23 mouse cellular contexts compared by ENCODE assay signal in genomic region chr5:75959809-75960208, GRCm38 (mm10). TPM values are rescaled to one million over a fixed set of nuclear protein-coding genes. Genes with fewer than 3 reads are reported as not detected.
A peak's percentile ranks its signal among the peaks of the same experiment; 100 is the strongest.
DNase-seq lines count a peak whose midpoint lies in the region; ATAC-seq and TF ChIP-seq lines count a peak whose summit lies in the region.
"Had no signal": no experiment of that assay in that cellular context is flagged by ENCODE, and none has a peak within 500 bp of the region (broad histone marks: within the 10 kb centered on the region; RNA-seq: fewer than 3 reads in every experiment).

No protein-coding gene starts in this region.

- 44% methylated on average over 3 of the region's 3 CpGs for WGBS in liver, embryonic 11.5 days
- WGBS in liver, embryonic 14.5 days (ENCODE audit: insufficient replicate concordance) = 16% methylated on average over 3 of the region's 3 CpGs

- no peaks in the 10 kb centered on the region for H3K36me3 ChIP-seq in liver, embryonic 11.5 days (ENCODE audit: control insufficient read depth, insufficient read depth, low read length)
- no peaks in the 10 kb centered on the region for H3K36me3 ChIP-seq in liver, embryonic 14.5 days (replicated peaks; ENCODE audit: control insufficient read depth, insufficient read depth, low read depth)
- H3K36me3 ChIP-seq: embryonic facial prominence, embryonic 10.5 days; embryonic facial prominence, embryonic 13.5 days; forebrain, embryonic 12.5 days; forebrain, embryonic 15.5 days; hindbrain, embryonic 12.5 days; hindbrain, embryonic 15.5 days had no signal

- H3K27me3 ChIP-seq in liver, embryonic 11.5 days (replicated peaks; ENCODE audit: control insufficient read depth, insufficient read depth, low read length) = no peaks in the 10 kb centered on the region
- H3K27me3 ChIP-seq in liver, embryonic 14.5 days (ENCODE audit: control insufficient read depth, insufficient read depth, low read length) = no peaks in the 10 kb centered on the region; the same call in 1 of the 2 replicates
- H3K27me3 ChIP-seq: embryonic facial prominence, embryonic 13.5 days; forebrain, embryonic 12.5 days; forebrain, embryonic 15.5 days; hindbrain, embryonic 12.5 days; hindbrain, embryonic 15.5 days had no signal

- H3K27ac ChIP-seq in liver, embryonic 11.5 days (ENCODE audit: low read depth, low read length) = no peak overlapping the region
- H3K27ac ChIP-seq in liver, embryonic 14.5 days = no peak overlapping the region
- H3K27ac ChIP-seq: embryonic facial prominence, embryonic 10.5 days; embryonic facial prominence, embryonic 13.5 days; forebrain, embryonic 12.5 days; forebrain, embryonic 15.5 days; hindbrain, embryonic 12.5 days; hindbrain, embryonic 15.5 days had no signal

- H3K9ac ChIP-seq in liver, embryonic 11.5 days (ENCODE audit: low read depth, low read length) = no peak overlapping the region
- no peak overlapping the region for H3K9ac ChIP-seq in liver, embryonic 14.5 days (replicated peaks)
- H3K9ac ChIP-seq: embryonic facial prominence, embryonic 13.5 days; forebrain, embryonic 12.5 days; forebrain, embryonic 15.5 days; hindbrain, embryonic 12.5 days; hindbrain, embryonic 15.5 days had no signal

- H3K4me1 ChIP-seq in liver, embryonic 11.5 days (replicated peaks; ENCODE audit: control insufficient read depth, insufficient read depth, low read length) = peaks cover 13% of the 10 kb centered on the region
- peaks cover 9 to 33% of the 10 kb centered on the region in 2 experiments for H3K4me1 ChIP-seq in liver, embryonic 14.5 days (replicated peaks; ENCODE audit: control insufficient read depth in 2 of 2, insufficient read depth in 2 of 2, low read length in 1 of 2)
- H3K4me1 ChIP-seq: embryonic facial prominence, embryonic 13.5 days; forebrain, embryonic 12.5 days; forebrain, embryonic 15.5 days; hindbrain, embryonic 12.5 days; hindbrain, embryonic 15.5 days had no signal

- H3K4me3 ChIP-seq in liver, embryonic 11.5 days (ENCODE audit: low read depth, low read length) = no peak overlapping the region
- no peak overlapping the region for H3K4me3 ChIP-seq in liver, embryonic 14.5 days (ENCODE audit: insufficient read depth in 1 of 2, low read depth in 2 of 2, low read length in 2 of 2)
- H3K4me3 ChIP-seq: embryonic facial prominence, embryonic 10.5 days; embryonic facial prominence, embryonic 13.5 days; erythroblast, embryonic 14.5 days; forebrain, embryonic 12.5 days; forebrain, embryonic 15.5 days; hindbrain, embryonic 12.5 days; hindbrain, embryonic 15.5 days had no signal

- no peak overlapping the region for H3K4me2 ChIP-seq in liver, embryonic 11.5 days
- no peak overlapping the region for H3K4me2 ChIP-seq in liver, embryonic 14.5 days (ENCODE audit: low read depth)
- H3K4me2 ChIP-seq: embryonic facial prominence, embryonic 13.5 days; forebrain, embryonic 12.5 days; forebrain, embryonic 15.5 days; heart, embryonic 11.5 days; hindbrain, embryonic 12.5 days; hindbrain, embryonic 15.5 days had no signal

- no peaks in the 10 kb centered on the region for H3K9me3 ChIP-seq in liver, embryonic 11.5 days (ENCODE audit: control insufficient read depth, low read length)
- no peaks in the 10 kb centered on the region for H3K9me3 ChIP-seq in liver, embryonic 14.5 days (ENCODE audit: control insufficient read depth, low read length)
- H3K9me3 ChIP-seq: embryonic facial prominence, embryonic 10.5 days; embryonic facial prominence, embryonic 13.5 days; forebrain, embryonic 12.5 days; forebrain, embryonic 15.5 days; hindbrain, embryonic 12.5 days; hindbrain, embryonic 15.5 days had no signal

- intact Hi-C loops in left cerebral cortex, postnatal 36 days (cut with DNase I) = no loop called here

- no peak for TF ChIP-seq EP300 in liver, embryonic 14.5 days (IDR thresholded peaks at IDR 0.05; ENCODE audit: low read depth)

- peak; percentile 40 for DNase-seq in liver
- DNase-seq in liver, embryonic 11.5 days (ENCODE audit: low spot score) = no peak
- peak; percentile 8 for DNase-seq in c-Kit-positive CD71-positive TER-119-positive erythroid progenitor cells, embryonic 14.5 days (ENCODE audit: low spot score)
- no peak for DNase-seq in liver, embryonic 14.5 days (ENCODE audit: low read depth in 3 of 3, low spot score in 3 of 3)
- DNase-seq in left cerebral cortex, postnatal 36 days (ENCODE audit: low spot score in 2 of 2) = no peak
- no peak for DNase-seq in adrenal gland, postnatal 4 days (ENCODE audit: low spot score in 2 of 2)
- DNase-seq in natural killer cell, adult 2 months (ENCODE audit: low spot score in 2 of 2) = no peak
- DNase-seq: adrenal gland, adult 2 months; adrenal gland, postnatal 14 days; cerebellum, adult 18-20 months; cerebellum, adult 9-10 months; cerebellum, postnatal 14 days; embryo, embryonic 11 days; gastrocnemius, postnatal 10 days; gastrocnemius, postnatal 36 days had no signal

- no peak for TF ChIP-seq CTCF in liver, embryonic 14.5 days (IDR thresholded peaks at IDR 0.05; ENCODE audit: low read depth)

- no peak for ATAC-seq in liver, embryonic 11.5 days (replicated peaks; ENCODE audit: low FRiP score)
- peak; percentile 18; the same call in 1 of the 2 replicates for ATAC-seq in liver, embryonic 14.5 days (ENCODE audit: insufficient read depth)
- ATAC-seq: forebrain, embryonic 15.5 days had no signal

RNA-seq across cellular contexts. Expression of gene Kdr, which starts 18.4 kb away (rescaled TPM):
- 28.0 and 31.2 TPM in 2 replicates for polyA plus RNA-seq in liver, embryonic 11.5 days (2014; fragmentation: Nextera tagmentation; extraction: Ambion mirVana)
- 3.1 and 3.8 TPM in 2 replicates for polyA plus RNA-seq in liver, embryonic 14.5 days (2012; rRNA removed)
- 5.2 and 5.7 TPM in 2 replicates for polyA plus RNA-seq in liver, embryonic 14.5 days (2014; fragmentation: Nextera tagmentation; extraction: Ambion mirVana)
- 1 to 10 TPM; 7.3 to 7.5 TPM for total RNA-seq in left cerebral cortex, postnatal 36 days (2021)
- 10 to 100 TPM; 77.4 to 79.2 TPM for total RNA-seq in adrenal gland, postnatal 4 days (2021)

Comparison
In these comparisons a context has a peak if more than half of its experiments do, and no peak if none do; other contexts are left out.
1. DNase-seq: peak in liver (single experiment) and c-Kit-positive CD71-positive TER-119-positive erythroid progenitor cells, embryonic 14.5 days (single experiment); none in liver, embryonic 11.5 days (single experiment), liver, embryonic 14.5 days (0 of 3), left cerebral cortex, postnatal 36 days (0 of 2), adrenal gland, postnatal 4 days (0 of 2) and natural killer cell, adult 2 months (0 of 2).
2. RNA of gene Kdr, which starts 18.4 kb away (total RNA-seq): 77.4 to 79.2 TPM in adrenal gland, postnatal 4 days; 7.3 to 7.5 TPM in left cerebral cortex, postnatal 36 days; every median in the first group is over 4 times any median in the second.